Mouse (Mus musculus) cerebellum, postnatal 14 days (tissue): ENCODE results near the gene Il18.
A peak's percentile ranks its signal among the peaks of the same experiment; 100 is the strongest.

ENCODE experiments used
- DNase-seq, 2 experiments: peaks; one replicate each; pipeline ENCODE4 v3.0.0; 2021; ENCODE audit warnings: mixed read lengths in 2 of 2

The Il18 gene

GRCm38 (mm10) chr9:50554241-50555093, at the start of gene Il18:
Il18 (plus strand) TSS chr9:50554827.
- DNase-seq, result peak; percentile 12 to 38

GRCm38 (mm10) chr9:50505405-50505804, 49.2 kb upstream of the Il18 start:
- DNase-seq, result no peak

GRCm38 (mm10) chr9:50507570-50507969, 47.1 kb upstream of the Il18 start:
- DNase-seq, result peak; percentile 47 to 50

GRCm38 (mm10) chr9:50515462-50515861, 39.2 kb upstream of the Il18 start:
- no peak for DNase-seq

GRCm38 (mm10) chr9:50518781-50519180, 35.8 kb upstream of the Il18 start:
- peak in 1 of 2 experiments; percentile 27 for DNase-seq

- DNase-seq, result no peak
Measured at GRCm38 (mm10) chr9:50520748-50521147, 33.9 kb upstream of the Il18 start.

GRCm38 (mm10) chr9:50521562-50521961, 33.1 kb upstream of the Il18 start:
- no peak for DNase-seq

- DNase-seq, result no peak
Measured at GRCm38 (mm10) chr9:50522574-50522973, 32.1 kb upstream of the Il18 start.

GRCm38 (mm10) chr9:50524936-50525335, 29.7 kb upstream of the Il18 start:
- no peak for DNase-seq

- DNase-seq, result no peak
Measured at GRCm38 (mm10) chr9:50525585-50525984, 29.0 kb upstream of the Il18 start.

GRCm38 (mm10) chr9:50527860-50528259, 26.8 kb upstream of the Il18 start:
- no peak for DNase-seq

- peak; percentile 98 to 99 for DNase-seq
Measured at GRCm38 (mm10) chr9:50528293-50528892, 26.2 kb upstream of the Il18 start, which contains the start of gene Pts. Pts (minus strand) TSS chr9:50528724.

- peak; percentile 62 to 63 for DNase-seq
Measured at GRCm38 (mm10) chr9:50530890-50531289, 23.7 kb upstream of the Il18 start.

- DNase-seq, result no peak
Measured at GRCm38 (mm10) chr9:50533328-50533727, 21.3 kb upstream of the Il18 start.

GRCm38 (mm10) chr9:50533791-50534190, 20.8 kb upstream of the Il18 start:
- DNase-seq, result no peak

- peak in 1 of 2 experiments; percentile 12 for DNase-seq
Measured at GRCm38 (mm10) chr9:50535930-50536329, 18.7 kb upstream of the Il18 start.

GRCm38 (mm10) chr9:50536603-50537135, 18.0 kb upstream of the Il18 start:
- DNase-seq, result no peak

GRCm38 (mm10) chr9:50537295-50537694, 17.3 kb upstream of the Il18 start:
- DNase-seq, result no peak

GRCm38 (mm10) chr9:50540170-50540569, 14.5 kb upstream of the Il18 start:
- no peak for DNase-seq

GRCm38 (mm10) chr9:50542401-50542800, 12.2 kb upstream of the Il18 start:
- no peak for DNase-seq

GRCm38 (mm10) chr9:50547859-50548478, 6.7 kb upstream of the Il18 start:
- no peak for DNase-seq

GRCm38 (mm10) chr9:50548936-50549335, 5.7 kb upstream of the Il18 start:
- no peak for DNase-seq

GRCm38 (mm10) chr9:50552206-50552605, 2.4 kb upstream of the Il18 start:
- DNase-seq, result no peak
